Mouse (Mus musculus) yolk sac, embryonic 10.5 days (tissue): ENCODE measurements around the gene Gm10135.
A peak's percentile ranks its signal among the peaks of the same experiment; 100 is the strongest.
"Not testable (repeated sequence)": the region's sequence is repeated elsewhere in the genome, so short reads cannot be mapped to it uniquely, and the experiment has no call there.

Experiments used
- DNase-seq: peaks from one replicate; pipeline ENCODE4 v3.0.0-alpha.2; 2017; ENCODE audit warnings: low spot score

Gene Gm10135

GRCm38 (mm10) chr5:72960096-72960495, 14.4 kb downstream of the Gm10135 start:
- no peak for DNase-seq

GRCm38 (mm10) chr5:72957281-72957680, 17.2 kb downstream of the Gm10135 start:
- DNase-seq: no peak

- DNase-seq: no peak
These were observed 20.4 kb downstream of the Gm10135 start for GRCm38 (mm10) chr5:72953996-72954604.

GRCm38 (mm10) chr5:72950252-72950651, 24.2 kb downstream of the Gm10135 start:
- DNase-seq: no peak

GRCm38 (mm10) chr5:72948136-72948535, 26.4 kb downstream of the Gm10135 start:
- no peak for DNase-seq

- DNase-seq: no peak
These were observed 33.5 kb downstream of the Gm10135 start for GRCm38 (mm10) chr5:72940906-72941432.

- no peak for DNase-seq
These were observed 35.2 kb downstream of the Gm10135 start for GRCm38 (mm10) chr5:72939311-72939710.

- DNase-seq: not testable (repeated sequence)
These were observed 36.1 kb downstream of the Gm10135 start for GRCm38 (mm10) chr5:72938421-72938820.

GRCm38 (mm10) chr5:72933026-72933675, 41.4 kb downstream of the Gm10135 start:
- no peak for DNase-seq

- no peak for DNase-seq
These were observed 47.4 kb downstream of the Gm10135 start for GRCm38 (mm10) chr5:72927074-72927473.

- DNase-seq: no peak
These were observed 51.7 kb downstream of the Gm10135 start for GRCm38 (mm10) chr5:72922796-72923195.

GRCm38 (mm10) chr5:72921171-72921570, 53.3 kb downstream of the Gm10135 start:
- no peak for DNase-seq

- no peak for DNase-seq
These were observed 54.1 kb downstream of the Gm10135 start for GRCm38 (mm10) chr5:72920416-72920815.

- DNase-seq: no peak
These were observed 57.7 kb downstream of the Gm10135 start for GRCm38 (mm10) chr5:72916851-72917250.

GRCm38 (mm10) chr5:72916048-72916447, 58.5 kb downstream of the Gm10135 start:
- DNase-seq: peak; percentile 21
